In the genomic region with DNA sequence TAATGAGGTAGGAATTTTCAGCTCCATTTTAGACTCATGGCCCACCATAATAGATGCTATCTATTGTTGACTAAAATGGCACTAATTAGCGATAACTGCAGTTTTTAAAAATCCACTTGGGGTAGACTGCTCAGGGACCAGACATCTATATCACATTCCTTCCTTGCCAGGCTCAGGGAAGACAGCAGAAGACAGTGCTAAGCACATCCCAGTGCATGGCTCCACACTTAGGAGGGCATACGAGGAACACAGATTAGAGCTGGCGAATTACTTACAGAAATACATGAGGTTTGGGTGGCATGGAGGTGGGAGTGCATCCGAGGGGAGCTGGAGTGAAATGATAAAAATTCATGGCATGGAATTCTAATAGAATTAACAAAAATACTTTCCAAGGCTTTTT, we compare ENCODE assay signal across 19 mouse cellular contexts.
DNase-seq lines count a peak whose midpoint lies in the region; ATAC-seq and TF ChIP-seq lines count a peak whose summit lies in the region.
"Had no signal": no experiment of that assay in that cellular context is flagged by ENCODE, and none has a peak within 500 bp of the region (broad histone marks: within the 10 kb centered on the region; RNA-seq: fewer than 3 reads in every experiment).

No protein-coding gene starts in this region.

- peaks cover 11% of the 10 kb centered on the region for H3K4me1 ChIP-seq in forebrain, embryonic 15.5 days
- peaks cover 2% of the 10 kb centered on the region for H3K4me1 ChIP-seq in forebrain, embryonic 11.5 days (replicated peaks; ENCODE audit: control insufficient read depth, insufficient read depth, low read length)
- 0 out of 2 replicates have a peak, but pooled peaks cover 6% of the 10 kb centered on the region for H3K4me1 ChIP-seq in forebrain, postnatal 0 days (ENCODE audit: insufficient read depth)
- peaks cover 17% of the 10 kb centered on the region for H3K4me1 ChIP-seq in forebrain, embryonic 10.5 days
- peaks cover 11% of the 10 kb centered on the region for H3K4me1 ChIP-seq in midbrain, embryonic 15.5 days
- peaks cover 6% of the 10 kb centered on the region; the same call in 1 of the 2 replicates for H3K4me1 ChIP-seq in midbrain, embryonic 14.5 days (ENCODE audit: control insufficient read depth, insufficient read depth, low read length)
- peaks cover 7% of the 10 kb centered on the region; the same call in 1 of the 2 replicates for H3K4me1 ChIP-seq in midbrain, postnatal 0 days (ENCODE audit: insufficient read depth, low read length)
- H3K4me1 ChIP-seq in embryonic facial prominence, embryonic 10.5 days = peaks cover 8% of the 10 kb centered on the region
- H3K4me1 ChIP-seq: embryonic facial prominence, embryonic 12.5 days had no signal

- ATAC-seq in forebrain, embryonic 15.5 days (replicated peaks) = peak; percentile 46; the same call in 1 of the 2 replicates
- no peak for ATAC-seq in forebrain, embryonic 11.5 days (replicated peaks; ENCODE audit: low FRiP score)
- ATAC-seq in forebrain, postnatal 0 days = no peak
- peak; percentile 62 for ATAC-seq in midbrain, embryonic 15.5 days (replicated peaks)
- ATAC-seq in midbrain, embryonic 14.5 days (ENCODE audit: low FRiP score, low TSS enrichment) = no peak
- ATAC-seq in midbrain, postnatal 0 days (ENCODE audit: low FRiP score) = no peak

- no peak overlapping the region for H3K27ac ChIP-seq in forebrain, embryonic 15.5 days (replicated peaks)
- H3K27ac ChIP-seq in forebrain, embryonic 11.5 days (ENCODE audit: low read depth, low read length) = no peak overlapping the region
- no peak overlapping the region for H3K27ac ChIP-seq in forebrain, postnatal 0 days (ENCODE audit: low read depth, low read length)
- no peak overlapping the region for H3K27ac ChIP-seq in forebrain, embryonic 10.5 days
- H3K27ac ChIP-seq in midbrain, embryonic 15.5 days = 0 out of 2 replicates have a peak overlapping the region, but pooled peaks have one; percentile 55
- H3K27ac ChIP-seq in midbrain, embryonic 14.5 days (replicated peaks; ENCODE audit: low read depth, low read length) = no peak overlapping the region
- H3K27ac ChIP-seq in midbrain, postnatal 0 days (ENCODE audit: low read depth, low read length) = 0 out of 2 replicates have a peak overlapping the region, but pooled peaks have one; percentile 12
- no peak overlapping the region for H3K27ac ChIP-seq in embryonic facial prominence, embryonic 10.5 days (replicated peaks)
- H3K27ac ChIP-seq: embryonic facial prominence, embryonic 12.5 days had no signal

- H3K4me3 ChIP-seq in forebrain, embryonic 15.5 days = no peak overlapping the region
- H3K4me3 ChIP-seq in forebrain, embryonic 11.5 days (ENCODE audit: low read depth, low read length) = no peak overlapping the region
- no peak overlapping the region for H3K4me3 ChIP-seq in forebrain, postnatal 0 days (ENCODE audit: low read depth, low read length)
- H3K4me3 ChIP-seq in forebrain, embryonic 10.5 days = no peak overlapping the region
- no peak overlapping the region for H3K4me3 ChIP-seq in midbrain, embryonic 15.5 days
- no peak overlapping the region for H3K4me3 ChIP-seq in midbrain, embryonic 14.5 days (replicated peaks; ENCODE audit: low read depth, low read length)
- H3K4me3 ChIP-seq in midbrain, postnatal 0 days (ENCODE audit: low read depth, low read length) = no peak overlapping the region
- H3K4me3 ChIP-seq in embryonic facial prominence, embryonic 10.5 days = no peak overlapping the region
- H3K4me3 ChIP-seq: embryonic facial prominence, embryonic 12.5 days had no signal

- no peaks in the 10 kb centered on the region for H3K27me3 ChIP-seq in forebrain, embryonic 15.5 days
- no peaks in the 10 kb centered on the region for H3K27me3 ChIP-seq in forebrain, embryonic 11.5 days (ENCODE audit: control insufficient read depth, insufficient read depth, low read length)
- no peaks in the 10 kb centered on the region for H3K27me3 ChIP-seq in forebrain, postnatal 0 days (ENCODE audit: insufficient read depth, low read length)
- no peaks in the 10 kb centered on the region for H3K27me3 ChIP-seq in forebrain, embryonic 10.5 days (ENCODE audit: poor library complexity, severe bottlenecking)
- H3K27me3 ChIP-seq in midbrain, embryonic 15.5 days (replicated peaks) = no peaks in the 10 kb centered on the region
- H3K27me3 ChIP-seq in midbrain, embryonic 14.5 days (ENCODE audit: control insufficient read depth, insufficient read depth, low read length) = no peaks in the 10 kb centered on the region
- no peaks in the 10 kb centered on the region for H3K27me3 ChIP-seq in midbrain, postnatal 0 days (ENCODE audit: insufficient read depth, low read length)
- no peaks in the 10 kb centered on the region for H3K27me3 ChIP-seq in embryonic facial prominence, embryonic 10.5 days (replicated peaks; ENCODE audit: low read depth, poor library complexity, severe bottlenecking)
- H3K27me3 ChIP-seq: embryonic facial prominence, embryonic 12.5 days had no signal

- H3K9me3 ChIP-seq in forebrain, embryonic 15.5 days = no peaks in the 10 kb centered on the region
- no peaks in the 10 kb centered on the region for H3K9me3 ChIP-seq in forebrain, embryonic 11.5 days (ENCODE audit: control insufficient read depth, low read length)
- H3K9me3 ChIP-seq in forebrain, postnatal 0 days (ENCODE audit: low read length) = no peaks in the 10 kb centered on the region
- 0 out of 2 replicates have a peak, but pooled peaks cover 4% of the 10 kb centered on the region for H3K9me3 ChIP-seq in forebrain, embryonic 10.5 days
- no peaks in the 10 kb centered on the region for H3K9me3 ChIP-seq in midbrain, embryonic 15.5 days
- H3K9me3 ChIP-seq in midbrain, embryonic 14.5 days (ENCODE audit: control insufficient read depth, low read length) = no peaks in the 10 kb centered on the region
- H3K9me3 ChIP-seq in midbrain, postnatal 0 days (ENCODE audit: low read length) = no peaks in the 10 kb centered on the region
- no peaks in the 10 kb centered on the region for H3K9me3 ChIP-seq in embryonic facial prominence, embryonic 10.5 days
- H3K9me3 ChIP-seq: embryonic facial prominence, embryonic 12.5 days had no signal

- 70% methylated on average over 4 of the region's 4 CpGs for WGBS in forebrain, embryonic 15.5 days
- 83% methylated on average over 4 of the region's 4 CpGs for WGBS in forebrain, embryonic 11.5 days
- WGBS in forebrain, postnatal 0 days = 66% methylated on average over 4 of the region's 4 CpGs
- WGBS in forebrain, embryonic 10.5 days = 90% methylated on average over 4 of the region's 4 CpGs
- 54% methylated on average over 4 of the region's 4 CpGs for WGBS in midbrain, embryonic 15.5 days
- 52% methylated on average over 4 of the region's 4 CpGs for WGBS in midbrain, embryonic 14.5 days
- 56% methylated on average over 4 of the region's 4 CpGs for WGBS in midbrain, postnatal 0 days
- 91% methylated on average over 4 of the region's 4 CpGs for WGBS in embryonic facial prominence, embryonic 10.5 days

- H3K36me3 ChIP-seq in forebrain, embryonic 15.5 days = no peaks in the 10 kb centered on the region
- H3K36me3 ChIP-seq in forebrain, embryonic 11.5 days (ENCODE audit: control insufficient read depth, insufficient read depth, low read length) = no peaks in the 10 kb centered on the region
- H3K36me3 ChIP-seq in forebrain, postnatal 0 days (ENCODE audit: insufficient read depth) = no peaks in the 10 kb centered on the region
- H3K36me3 ChIP-seq in forebrain, embryonic 10.5 days (replicated peaks) = no peaks in the 10 kb centered on the region
- no peaks in the 10 kb centered on the region for H3K36me3 ChIP-seq in midbrain, embryonic 15.5 days (replicated peaks)
- no peaks in the 10 kb centered on the region for H3K36me3 ChIP-seq in midbrain, embryonic 14.5 days (ENCODE audit: control insufficient read depth, insufficient read depth, low read length)
- no peaks in the 10 kb centered on the region for H3K36me3 ChIP-seq in midbrain, postnatal 0 days (ENCODE audit: insufficient read depth, low read length)
- H3K36me3 ChIP-seq in embryonic facial prominence, embryonic 10.5 days (replicated peaks) = no peaks in the 10 kb centered on the region
- H3K36me3 ChIP-seq: embryonic facial prominence, embryonic 12.5 days had no signal

- DNase-seq in forebrain, embryonic 11.5 days (ENCODE audit: low spot score) = no peak
- no peak for DNase-seq in forebrain, postnatal 0 days
- no peak for DNase-seq in forebrain, embryonic 10.5 days (ENCODE audit: extremely low spot score, low spot score)
- no peak for DNase-seq in midbrain, embryonic 14.5 days
- DNase-seq in midbrain, postnatal 0 days (ENCODE audit: low spot score) = no peak
- no peak for DNase-seq in embryonic facial prominence, embryonic 10.5 days (ENCODE audit: low spot score)
- DNase-seq: adrenal gland, adult 2 months; adrenal gland, postnatal 10 days; adrenal gland, postnatal 25 days; cerebellum, adult 11 months; cerebellum, adult 18-20 months; cerebellum, adult 8-10 months; cerebellum, adult 9-11 months; cerebellum, postnatal 14 days; cerebellum, postnatal 36 days; embryo, embryonic 11 days had no signal

- TF ChIP-seq CTCF in forebrain, postnatal 0 days (IDR thresholded peaks at IDR 0.05; ENCODE audit: low read depth) = no peak
- TF ChIP-seq CTCF in midbrain, postnatal 0 days (IDR thresholded peaks at IDR 0.05) = no peak

- no peak overlapping the region for H3K4me2 ChIP-seq in forebrain, embryonic 15.5 days (replicated peaks)
- H3K4me2 ChIP-seq in forebrain, embryonic 11.5 days (ENCODE audit: low read depth, low read length, severe bottlenecking) = no peak overlapping the region
- H3K4me2 ChIP-seq in forebrain, postnatal 0 days (ENCODE audit: low read depth) = peak overlapping the region; percentile 18; the same call in 1 of the 2 replicates
- H3K4me2 ChIP-seq in midbrain, embryonic 15.5 days = peak overlapping the region; percentile 26; the same call in 1 of the 2 replicates
- no peak overlapping the region for H3K4me2 ChIP-seq in midbrain, embryonic 14.5 days (ENCODE audit: low read length)
- no peak overlapping the region for H3K4me2 ChIP-seq in midbrain, postnatal 0 days (ENCODE audit: low read depth, low read length, poor library complexity, severe bottlenecking)
- H3K4me2 ChIP-seq: embryonic facial prominence, embryonic 12.5 days had no signal

- no peak overlapping the region for H3K9ac ChIP-seq in forebrain, embryonic 15.5 days (replicated peaks)
- H3K9ac ChIP-seq in forebrain, embryonic 11.5 days (ENCODE audit: low read length) = no peak overlapping the region
- no peak overlapping the region for H3K9ac ChIP-seq in forebrain, postnatal 0 days
- H3K9ac ChIP-seq in midbrain, embryonic 15.5 days = no peak overlapping the region
- no peak overlapping the region for H3K9ac ChIP-seq in midbrain, embryonic 14.5 days (replicated peaks; ENCODE audit: low read length)
- no peak overlapping the region; the same call in 1 of the 2 replicates for H3K9ac ChIP-seq in midbrain, postnatal 0 days (replicated peaks; ENCODE audit: low read length, poor library complexity, severe bottlenecking)
- H3K9ac ChIP-seq: embryonic facial prominence, embryonic 12.5 days had no signal

Comparison
In these comparisons a context has a peak if more than half of its experiments do, and no peak if none do; other contexts are left out.
1. ATAC-seq: peak in forebrain, embryonic 15.5 days (single experiment) and midbrain, embryonic 15.5 days (single experiment); none in forebrain, embryonic 11.5 days (single experiment), forebrain, postnatal 0 days (single experiment), midbrain, embryonic 14.5 days (single experiment) and midbrain, postnatal 0 days (single experiment).
2. H3K27ac ChIP-seq: peak in midbrain, embryonic 15.5 days (single experiment) and midbrain, postnatal 0 days (single experiment); none in forebrain, embryonic 15.5 days (single experiment), forebrain, embryonic 11.5 days (single experiment), forebrain, postnatal 0 days (single experiment), forebrain, embryonic 10.5 days (single experiment), midbrain, embryonic 14.5 days (single experiment) and embryonic facial prominence, embryonic 10.5 days (single experiment).
3. H3K4me2 ChIP-seq: peak in forebrain, postnatal 0 days (single experiment) and midbrain, embryonic 15.5 days (single experiment); none in forebrain, embryonic 15.5 days (single experiment), forebrain, embryonic 11.5 days (single experiment), midbrain, embryonic 14.5 days (single experiment) and midbrain, postnatal 0 days (single experiment).